Mouse (Mus musculus) neural tube, postnatal 0 days (tissue): ENCODE results near the gene Efcab3. TPM values are rescaled to one million over a fixed set of nuclear protein-coding genes. Genes with fewer than 3 reads are reported as not detected.

ENCODE experiments used
- polyA plus RNA-seq: library from polyadenylated mRNA; unstranded; fragments of >200 nt; fragmentation: Nextera tagmentation; extraction: Ambion mirVana; gene quantifications from 2 replicates; pipeline ENCODE4 v1.2.1, GENCODE M21; 2015

The Efcab3 gene
- polyA plus RNA-seq: not detected in 2 replicates

GRCm38 (mm10) chr11:105063292-105063691, at the start of gene Efcab3:
Gene Efcab3 (plus strand): TSS chr11:105063592.

GRCm38 (mm10) chr11:105125735-105126519, 62.5 kb downstream of the Efcab3 start, which contains the start of gene Mettl2:
Gene Mettl2 (plus strand): TSS chr11:105126425.

GRCm38 (mm10) chr11:105146593-105146992, 83.2 kb downstream of the Efcab3 start, which contains the start of gene Gm10842:
Gene Gm10842 (plus strand): TSS chr11:105146893.

Other genes with a start within 250 kb of the Efcab3 start
- 28.3 and 31.5 TPM in 2 replicates for gene Mettl2, start 62.8 kb downstream of the Efcab3 start, polyA plus RNA-seq
- not detected in 2 replicates for gene Gm10842, start 83.3 kb downstream of the Efcab3 start, polyA plus RNA-seq
- gene Tlk2, start 115.2 kb downstream of the Efcab3 start, polyA plus RNA-seq: 18.7 and 19.4 TPM in 2 replicates
- 4.4 and 5.3 TPM in 2 replicates for gene Mrc2, start 229.1 kb downstream of the Efcab3 start, polyA plus RNA-seq